Mouse (Mus musculus): ENCODE results near the gene Fbln1. TPM values are rescaled to one million over a fixed set of nuclear protein-coding genes. Genes with fewer than 3 reads are reported as not detected.

Gene Fbln1
- total RNA-seq, 2 experiments from 2014 or later: 10.8 to 13.8 TPM

DNA sequence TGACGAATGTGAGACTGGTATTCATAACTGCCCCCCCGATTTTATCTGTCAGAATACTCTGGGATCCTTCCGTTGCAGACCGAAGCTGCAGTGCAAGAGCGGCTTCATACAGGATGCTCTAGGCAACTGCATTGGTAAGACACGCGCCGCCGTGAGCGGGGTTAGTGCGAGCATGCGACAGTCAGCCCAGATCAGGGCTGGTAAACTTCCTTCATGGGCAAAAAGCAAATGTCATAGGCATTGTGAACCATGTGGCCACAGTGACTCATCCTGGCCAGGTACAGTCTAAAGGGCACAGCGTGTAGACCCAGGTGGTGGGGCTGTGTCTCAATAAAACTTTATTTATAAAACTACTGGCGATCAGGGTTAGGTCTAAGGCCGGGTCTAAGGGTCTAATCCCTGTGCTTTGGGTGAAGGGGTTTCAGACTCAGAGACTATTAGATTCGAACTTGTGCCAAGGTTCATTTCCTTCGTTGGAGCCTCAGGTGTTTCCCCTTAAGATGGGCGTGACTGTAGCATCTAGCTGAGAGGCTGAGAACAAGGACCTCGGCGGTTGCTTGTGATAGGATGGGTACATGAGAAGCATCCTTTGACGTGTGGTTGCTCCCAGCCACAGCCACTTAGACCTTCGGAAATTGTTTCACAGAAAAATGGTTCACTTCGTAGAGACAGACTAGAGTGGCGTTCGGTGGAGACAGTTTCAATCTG, 26.9 kb downstream of the Fbln1 start:
- no peak for DNase-seq (ENCODE audit: low spot score in 2 of 2)

GRCm38 (mm10) chr15:85233251-85233611, 27.5 kb downstream of the Fbln1 start:
- no peak for DNase-seq (ENCODE audit: low spot score in 2 of 2)

DNA sequence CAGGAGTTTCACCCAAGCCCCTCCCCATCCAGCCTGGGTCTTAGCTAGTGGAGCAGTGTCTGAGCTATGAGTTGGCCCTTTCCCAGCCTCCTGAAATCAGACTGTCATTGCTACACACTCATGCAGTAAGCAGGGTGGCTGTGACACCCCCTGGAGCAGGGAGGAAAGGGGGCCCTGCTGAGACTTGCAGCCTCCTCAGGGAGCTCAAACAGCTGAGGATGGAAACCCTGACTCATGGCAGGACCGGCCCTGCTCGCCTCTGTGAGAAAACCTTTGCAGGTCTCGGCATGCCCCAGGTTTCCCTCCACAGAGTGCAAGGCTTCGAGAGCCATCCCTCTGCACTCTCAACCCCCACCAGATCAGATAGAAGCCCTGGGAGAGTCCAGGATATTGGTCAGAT, 27.9 kb downstream of the Fbln1 start:
- DNase-seq (ENCODE audit: low spot score in 2 of 2): no peak

- no peak for DNase-seq (ENCODE audit: low spot score in 2 of 2)
Observed at GRCm38 (mm10) chr15:85238821-85239745, 33.3 kb downstream of the Fbln1 start.

DNA sequence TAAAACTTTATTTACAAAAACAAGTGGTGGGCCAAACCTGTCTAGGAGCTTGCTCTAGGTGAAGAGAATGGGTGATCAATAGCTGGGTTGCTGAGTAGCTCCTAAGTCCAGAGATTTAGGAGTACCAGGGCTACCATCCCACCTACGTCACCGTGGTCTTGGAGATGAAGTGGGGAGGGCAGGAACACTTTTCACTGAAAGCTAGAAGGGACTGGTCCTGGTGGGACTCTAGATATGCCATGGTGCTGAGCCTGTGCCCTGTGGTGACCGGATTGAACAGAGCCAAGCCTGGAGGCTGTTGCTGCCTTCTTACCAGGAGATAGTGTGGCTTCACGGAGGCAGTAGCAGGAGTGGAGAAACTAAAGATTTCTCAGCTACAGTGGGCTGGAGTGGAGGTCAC, 34.3 kb downstream of the Fbln1 start:
- no peak for DNase-seq (ENCODE audit: low spot score in 2 of 2)

- DNase-seq (ENCODE audit: low spot score in 2 of 2): no peak
Observed at GRCm38 (mm10) chr15:85241856-85242255, 36.1 kb downstream of the Fbln1 start.

DNA sequence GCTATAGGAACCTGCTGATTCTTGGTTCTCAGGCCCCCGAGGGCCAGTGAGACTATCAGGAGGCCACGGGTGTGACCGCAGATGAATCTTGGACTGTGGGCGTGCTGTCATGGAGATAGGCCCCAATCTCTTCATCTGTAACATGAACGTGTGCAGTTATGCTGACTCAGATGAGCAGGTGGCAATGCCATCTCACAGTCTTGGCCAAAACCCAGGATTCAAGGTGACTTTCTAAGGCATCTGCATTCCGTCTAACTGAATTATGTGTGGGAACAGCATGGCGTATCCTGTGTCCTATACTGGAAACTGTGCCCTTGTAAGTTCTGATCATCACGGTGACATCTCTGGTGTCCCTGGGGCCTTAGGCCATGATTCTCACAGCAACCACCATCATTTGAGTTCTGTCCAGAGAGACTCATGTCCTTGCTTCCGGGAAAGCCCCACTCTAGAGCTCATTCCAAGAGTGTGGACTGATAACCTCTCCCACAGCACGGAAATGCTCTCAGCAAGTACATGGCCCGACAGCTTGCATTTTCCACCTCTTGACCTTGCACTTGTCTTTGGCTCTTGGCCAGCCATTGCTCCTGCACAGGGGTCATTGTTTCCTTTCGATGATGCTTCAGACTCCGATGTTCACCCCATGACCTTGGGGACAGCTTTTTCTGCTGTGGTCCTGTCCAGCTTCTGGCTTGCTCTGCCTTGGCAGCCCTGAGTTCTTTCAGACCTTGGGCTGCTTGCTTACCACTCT, 38.8 kb downstream of the Fbln1 start:
- DNase-seq (ENCODE audit: low spot score in 2 of 2): no peak

DNA sequence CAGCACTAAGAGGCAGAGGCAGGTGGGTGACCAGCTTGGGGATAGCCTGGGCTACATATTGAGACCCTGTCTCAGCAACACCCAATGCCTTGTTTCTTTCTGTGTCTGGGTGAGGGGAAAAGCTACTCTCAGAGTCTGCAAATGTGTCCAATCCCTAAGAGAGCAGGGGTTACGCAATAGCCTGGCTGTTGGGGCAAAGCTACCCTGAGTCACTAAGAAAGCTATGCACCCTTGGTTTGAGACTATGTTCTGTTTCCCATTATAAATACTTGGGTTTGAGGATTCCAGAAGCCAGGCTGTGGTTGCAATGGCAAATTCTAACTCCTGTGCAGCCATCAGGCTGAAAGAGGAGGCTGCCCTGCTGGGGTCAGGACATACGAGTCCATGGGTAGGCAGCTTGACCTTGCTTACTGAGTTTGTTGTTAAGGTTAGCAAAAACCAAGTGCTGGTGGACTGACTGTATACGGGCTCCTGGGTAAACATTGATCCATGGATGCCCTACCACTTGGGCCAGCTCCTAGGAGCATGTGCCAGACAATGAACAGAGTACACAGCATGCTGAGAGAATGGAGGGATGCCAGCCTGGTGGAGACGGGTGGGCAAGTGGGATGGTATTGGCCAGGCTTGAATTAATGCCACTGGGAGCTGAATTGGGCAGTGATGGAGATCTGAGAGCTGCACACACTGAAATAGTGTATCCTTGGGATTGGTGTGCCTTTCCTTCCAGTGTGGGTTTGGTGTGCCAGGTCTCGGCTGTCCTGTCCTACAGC, 39.7 kb downstream of the Fbln1 start:
- DNase-seq (ENCODE audit: low spot score in 2 of 2): no peak

- no peak for DNase-seq (ENCODE audit: low spot score in 2 of 2)
Observed at GRCm38 (mm10) chr15:85246016-85246415, 40.3 kb downstream of the Fbln1 start.

GRCm38 (mm10) chr15:85246936-85247335, 41.2 kb downstream of the Fbln1 start:
- DNase-seq (ENCODE audit: low spot score in 2 of 2): no peak

GRCm38 (mm10) chr15:85248311-85248710, 42.6 kb downstream of the Fbln1 start:
- DNase-seq (ENCODE audit: low spot score in 2 of 2): no peak

DNA sequence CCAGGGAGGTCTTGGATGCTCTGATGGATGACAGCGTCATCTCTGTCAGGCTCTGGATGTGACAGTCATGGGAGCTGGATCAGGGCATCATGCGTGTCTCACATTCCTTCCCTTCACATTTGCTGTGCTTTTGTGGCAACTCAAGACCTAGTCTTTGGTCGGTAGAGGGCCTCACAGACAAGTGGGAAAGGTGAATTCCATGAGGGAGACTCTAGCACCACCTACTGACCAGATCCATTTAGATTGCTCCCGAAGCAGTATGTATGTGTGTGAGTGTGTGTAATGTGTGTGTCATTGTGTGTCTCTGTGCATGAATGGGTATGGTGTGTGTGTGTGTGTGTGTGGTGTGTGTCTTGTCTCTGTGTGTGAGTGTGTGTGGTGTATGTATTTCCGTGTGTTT, 43.5 kb downstream of the Fbln1 start:
- DNase-seq (ENCODE audit: low spot score in 2 of 2): peak; percentile 64 to 77

GRCm38 (mm10) chr15:85250436-85250835, 44.7 kb downstream of the Fbln1 start:
- no peak for DNase-seq (ENCODE audit: low spot score in 2 of 2)

DNA sequence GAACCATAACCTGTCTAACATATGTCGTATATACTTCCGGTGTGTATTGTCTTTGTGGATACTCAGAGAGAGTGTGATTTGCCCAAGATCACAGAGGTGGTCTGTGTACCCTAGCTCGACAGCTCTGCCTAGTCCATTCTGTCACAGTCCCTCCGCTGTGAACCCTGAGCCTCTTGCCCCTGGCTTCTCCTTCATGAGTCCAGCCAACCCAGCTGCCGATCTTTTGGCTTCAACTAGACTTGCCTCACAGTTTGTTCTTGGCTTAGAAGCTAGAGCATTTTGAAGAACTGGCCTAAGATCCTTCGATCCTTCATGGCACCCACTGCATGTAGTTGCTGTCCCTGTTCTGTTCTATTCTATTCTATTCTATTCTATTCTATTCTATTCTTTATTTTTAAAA, 46.7 kb downstream of the Fbln1 start:
- no peak for DNase-seq (ENCODE audit: low spot score in 2 of 2)

- DNase-seq (ENCODE audit: low spot score in 2 of 2): peak in 1 of 2 experiments; percentile 50
Observed at GRCm38 (mm10) chr15:85257775-85258429, 52.2 kb downstream of the Fbln1 start.

- DNase-seq (ENCODE audit: low spot score in 2 of 2): no peak
Observed at GRCm38 (mm10) chr15:85262805-85263204, 57.1 kb downstream of the Fbln1 start.

GRCm38 (mm10) chr15:85266729-85267434, 61.1 kb downstream of the Fbln1 start:
- DNase-seq (ENCODE audit: low spot score in 2 of 2): peak; percentile 87 to 92

DNA sequence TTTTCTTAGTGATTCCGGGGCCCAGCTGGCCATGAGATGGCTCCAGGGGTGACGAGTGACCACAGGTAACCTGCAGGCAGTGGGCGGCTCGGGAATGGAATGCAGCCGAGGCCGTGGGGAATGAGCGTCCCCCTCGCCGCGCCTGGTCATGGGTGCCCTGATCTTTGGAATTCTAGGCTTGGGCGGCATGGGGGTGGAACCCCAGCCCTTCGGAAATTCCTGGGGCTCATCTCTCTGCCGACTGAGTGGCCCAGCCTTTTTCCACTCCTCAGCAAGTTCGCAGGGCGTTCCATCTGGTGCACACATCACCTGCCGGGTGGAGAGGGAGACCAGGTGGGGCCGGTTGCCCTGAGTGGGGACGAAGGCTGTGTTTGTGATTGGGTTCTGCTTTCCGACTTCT, 62.1 kb downstream of the Fbln1 start:
- DNase-seq (ENCODE audit: low spot score in 2 of 2): no peak

- no peak for DNase-seq (ENCODE audit: low spot score in 2 of 2)
Observed at GRCm38 (mm10) chr15:85272988-85273387, 67.2 kb downstream of the Fbln1 start.

GRCm38 (mm10) chr15:85277221-85277620, 71.5 kb downstream of the Fbln1 start:
- no peak for DNase-seq (ENCODE audit: low spot score in 2 of 2)

Measured in left cerebral cortex, adult 18-20 months (tissue).